22 mouse cellular contexts compared by ENCODE assay signal in the genomic region with DNA sequence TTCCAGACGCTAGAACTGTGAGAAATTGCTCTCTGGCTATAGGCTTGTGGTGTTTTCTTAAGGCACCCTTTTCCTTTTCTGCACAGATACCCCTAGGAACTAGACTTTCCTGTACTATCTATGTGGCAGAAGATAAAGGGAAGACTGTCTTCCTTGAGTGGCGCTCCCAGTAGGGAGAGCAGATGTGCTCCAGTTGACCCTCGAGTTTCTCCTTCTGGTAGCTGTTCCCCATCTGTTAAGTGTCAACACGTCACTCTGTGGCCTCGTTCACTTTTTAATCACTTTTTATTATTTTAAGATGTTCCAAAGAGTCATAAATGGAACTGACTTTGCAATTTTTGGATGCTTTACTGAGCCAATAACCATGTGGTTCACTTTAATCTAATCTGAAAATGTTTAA.
DNase-seq lines count a peak whose midpoint lies in the region; ATAC-seq and TF ChIP-seq lines count a peak whose summit lies in the region.
"Had no signal": no experiment of that assay in that cellular context is flagged by ENCODE, and none has a peak within 500 bp of the region (broad histone marks: within the 10 kb centered on the region; RNA-seq: fewer than 3 reads in every experiment).

No protein-coding gene starts in this region.

- ATAC-seq in heart, embryonic 12.5 days (ENCODE audit: insufficient number of reproducible peaks, low FRiP score) = 0 out of 2 replicates have a peak, but pooled peaks have one; percentile 33
- no peak for ATAC-seq in kidney, embryonic 14.5 days (ENCODE audit: low FRiP score, low TSS enrichment)
- ATAC-seq: CD4-positive, CD25-positive, alpha-beta regulatory T cell, adult 4 months; forebrain, embryonic 15.5 days had no signal

- no peak overlapping the region for H3K4me2 ChIP-seq in heart, embryonic 12.5 days
- H3K4me2 ChIP-seq in kidney, embryonic 14.5 days (replicated peaks; ENCODE audit: low read depth, low read length) = no peak overlapping the region
- H3K4me2 ChIP-seq: embryonic facial prominence, embryonic 12.5 days; forebrain, embryonic 15.5 days; heart, embryonic 13.5 days; hindbrain, embryonic 14.5 days had no signal

- no peaks in the 10 kb centered on the region for H3K9me3 ChIP-seq in heart, embryonic 12.5 days (replicated peaks)
- no peaks in the 10 kb centered on the region for H3K9me3 ChIP-seq in kidney, embryonic 14.5 days (ENCODE audit: control insufficient read depth, low read length)
- H3K9me3 ChIP-seq: embryonic facial prominence, embryonic 12.5 days; forebrain, embryonic 15.5 days; heart, embryonic 13.5 days; hindbrain, embryonic 10.5 days had no signal

- WGBS in heart, embryonic 12.5 days = 34% methylated on average over 5 of the region's 5 CpGs
- WGBS in kidney, embryonic 14.5 days = 62% methylated on average over 5 of the region's 5 CpGs
- WGBS in lung, adult 2 months = 64% methylated on average over 5 of the region's 5 CpGs

- H3K4me1 ChIP-seq in heart, embryonic 12.5 days (replicated peaks) = peaks cover 8% of the 10 kb centered on the region; the same call in 1 of the 2 replicates
- H3K4me1 ChIP-seq in kidney, embryonic 14.5 days (ENCODE audit: control insufficient read depth, insufficient read depth, low read length) = peaks cover 2% of the 10 kb centered on the region; the same call in 1 of the 2 replicates
- H3K4me1 ChIP-seq in lung, adult 2 months (ENCODE audit: control insufficient read depth, insufficient read depth, low read length) = no peaks in the 10 kb centered on the region; the same call in 1 of the 2 replicates

- H3K9ac ChIP-seq in heart, embryonic 12.5 days = no peak overlapping the region
- H3K9ac ChIP-seq in kidney, embryonic 14.5 days (ENCODE audit: low read depth, low read length) = no peak overlapping the region
- H3K9ac ChIP-seq: embryonic facial prominence, embryonic 12.5 days; forebrain, embryonic 15.5 days; heart, embryonic 13.5 days; hindbrain, embryonic 14.5 days had no signal

- H3K36me3 ChIP-seq in heart, embryonic 12.5 days = no peaks in the 10 kb centered on the region
- H3K36me3 ChIP-seq in kidney, embryonic 14.5 days (ENCODE audit: control insufficient read depth, insufficient read depth, low read length) = no peaks in the 10 kb centered on the region
- H3K36me3 ChIP-seq: embryonic facial prominence, embryonic 12.5 days; forebrain, embryonic 15.5 days; G1E; heart, embryonic 13.5 days; hindbrain, embryonic 10.5 days had no signal

- no peak overlapping the region for H3K27ac ChIP-seq in heart, embryonic 12.5 days (ENCODE audit: poor library complexity, severe bottlenecking)
- no peak overlapping the region for H3K27ac ChIP-seq in kidney, embryonic 14.5 days (ENCODE audit: low read depth, low read length)
- H3K27ac ChIP-seq: embryonic facial prominence, embryonic 12.5 days; forebrain, embryonic 15.5 days; heart, adult 2 months; heart, embryonic 13.5 days; hindbrain, embryonic 10.5 days; hindbrain, embryonic 14.5 days had no signal

- no peak for DNase-seq in heart, adult 18-20 months
- peak; percentile 8 for DNase-seq in kidney, adult 9 months
- no peak for DNase-seq in kidney, adult 11 months
- peak; percentile 26 to 34 for DNase-seq in kidney, postnatal 4 days
- DNase-seq in lung, postnatal 10 days = peak; percentile 10
- no peak for DNase-seq in lung, adult 2 months
- DNase-seq: adrenal gland, postnatal 10 days; B cell, adult 2 months; cerebellum, adult 11-12 months; cerebellum, adult 9-10 months; cerebellum, postnatal 25 days; gastrocnemius, postnatal 10 days; heart, adult 2 months had no signal

- H3K4me3 ChIP-seq in heart, embryonic 12.5 days = no peak overlapping the region
- H3K4me3 ChIP-seq in kidney, embryonic 14.5 days (ENCODE audit: low read length) = no peak overlapping the region
- H3K4me3 ChIP-seq in lung, adult 2 months (replicated peaks; ENCODE audit: extremely low read depth, low read depth, low read length) = no peak overlapping the region
- H3K4me3 ChIP-seq: embryonic facial prominence, embryonic 12.5 days; forebrain, embryonic 15.5 days; heart, adult 2 months; heart, embryonic 13.5 days; hindbrain, embryonic 10.5 days had no signal

- no peaks in the 10 kb centered on the region for H3K27me3 ChIP-seq in heart, embryonic 12.5 days (replicated peaks)
- H3K27me3 ChIP-seq in kidney, embryonic 14.5 days (ENCODE audit: control insufficient read depth, insufficient read depth, low read length) = no peaks in the 10 kb centered on the region
- H3K27me3 ChIP-seq: embryonic facial prominence, embryonic 12.5 days; forebrain, embryonic 15.5 days; heart, embryonic 13.5 days had no signal

- no peak for TF ChIP-seq POLR2A in lung, adult 2 months (IDR thresholded peaks at IDR 0.05; ENCODE audit: borderline replicate concordance, extremely low read depth, low read depth, low read length)

- no peak for TF ChIP-seq CTCF in lung, adult 2 months (IDR thresholded peaks at IDR 0.05; ENCODE audit: insufficient read depth, low read length)

Comparison
In these comparisons a context has a peak if more than half of its experiments do, and no peak if none do; other contexts are left out.
1. DNase-seq: peak in kidney, adult 9 months (single experiment), kidney, postnatal 4 days (2 of 2) and lung, postnatal 10 days (single experiment); none in heart, adult 18-20 months (0 of 2), kidney, adult 11 months (single experiment) and lung, adult 2 months (single experiment).